Mouse (Mus musculus) cerebellum, postnatal 10 days (tissue): Measurements from ENCODE around the gene Fbxo9.
"Not testable (repeated sequence)": the region's sequence is repeated elsewhere in the genome, so short reads cannot be mapped to it uniquely, and the experiment has no call there.

Experiments
- DNase-seq, 2 experiments: peaks; one replicate each; pipeline ENCODE4 v3.0.0; 2021; ENCODE audit warnings: mixed read lengths in 2 of 2

Gene Fbxo9

DNA sequence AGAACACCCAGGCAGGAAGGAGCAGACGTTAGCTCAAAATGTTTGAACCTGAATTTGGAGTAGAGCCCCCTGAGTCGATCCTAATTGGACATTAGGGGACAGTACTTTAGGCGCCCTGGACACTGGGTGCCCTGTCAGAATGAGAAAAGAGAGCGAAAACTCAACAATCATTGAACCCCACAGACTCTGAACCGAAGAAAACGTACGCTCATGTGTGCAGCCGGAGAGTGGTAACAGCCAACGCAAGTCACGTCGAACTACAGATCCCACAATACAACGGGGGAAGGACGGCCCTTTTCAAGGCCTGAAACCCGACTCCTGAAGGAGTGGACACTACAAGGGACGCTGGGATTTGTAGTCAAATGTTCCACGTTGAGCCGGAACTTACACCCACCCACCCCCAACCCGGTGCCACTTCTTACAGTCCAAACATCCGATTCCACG is at the start of gene Fbxo9, which contains the start of gene Ick:
Gene Fbxo9, minus strand, starts transcription at position 270 of the 444 bp plus-strand sequence.
Gene Ick, plus strand, starts transcription at position 397 of the 444 bp plus-strand sequence.
- DNase-seq = peak; percentile 92 to 93

DNA sequence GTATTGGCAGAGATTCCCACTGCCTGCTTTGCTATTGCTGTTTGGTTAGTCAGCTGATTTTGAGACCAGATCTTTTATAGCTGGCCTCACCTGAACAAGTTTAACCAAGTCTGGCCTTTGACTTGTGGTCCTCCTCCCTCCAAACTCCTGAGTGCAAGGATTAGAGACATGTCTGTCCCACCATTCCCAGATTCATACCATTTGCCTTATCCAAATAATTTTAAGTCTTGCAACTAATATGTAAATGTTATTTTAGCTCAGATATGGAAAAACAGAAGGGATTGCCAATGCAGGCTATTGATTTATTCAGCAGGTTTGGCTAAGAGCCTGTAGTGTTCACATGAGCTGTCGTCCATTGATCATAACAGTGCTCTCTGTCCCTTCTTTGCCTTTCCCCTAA is 48.4 kb upstream of the Fbxo9 start:
- no peak for DNase-seq

DNA sequence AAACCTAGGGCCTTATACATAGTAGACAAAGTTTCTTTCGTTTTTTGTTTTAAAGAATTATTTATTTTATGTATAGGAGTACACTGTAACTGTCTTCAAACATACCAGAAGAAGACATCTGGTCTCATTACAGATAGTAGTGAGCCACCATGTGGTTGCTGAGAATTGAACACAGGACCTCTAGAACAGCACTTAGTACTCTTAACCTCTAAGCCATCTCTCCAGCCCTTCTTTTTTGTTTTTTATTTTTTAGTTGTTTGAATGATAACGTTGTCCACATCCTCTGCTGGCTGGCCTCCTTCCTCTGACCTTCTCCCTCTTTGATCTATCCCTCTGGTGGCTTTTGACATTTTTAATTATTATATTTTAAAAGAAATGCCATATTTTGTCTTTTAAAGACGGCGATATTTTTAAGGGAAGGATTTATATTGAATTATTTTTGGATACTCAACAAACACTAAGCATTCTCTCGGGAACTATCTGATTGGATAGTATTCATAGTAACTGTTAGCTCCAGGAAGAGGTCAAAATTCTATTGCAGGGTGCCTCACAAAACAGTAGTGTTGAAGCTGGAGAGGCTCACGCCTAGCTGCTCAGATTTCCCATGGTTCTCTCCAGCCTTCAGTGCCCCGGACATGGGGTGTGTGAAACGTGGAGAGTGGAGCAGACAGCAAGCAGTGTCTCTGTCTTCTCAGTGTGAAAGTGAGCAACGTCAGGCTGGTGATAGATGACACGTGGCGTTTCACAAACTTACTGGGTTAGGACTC is 45.5 kb upstream of the Fbxo9 start:
- DNase-seq = no peak

DNA sequence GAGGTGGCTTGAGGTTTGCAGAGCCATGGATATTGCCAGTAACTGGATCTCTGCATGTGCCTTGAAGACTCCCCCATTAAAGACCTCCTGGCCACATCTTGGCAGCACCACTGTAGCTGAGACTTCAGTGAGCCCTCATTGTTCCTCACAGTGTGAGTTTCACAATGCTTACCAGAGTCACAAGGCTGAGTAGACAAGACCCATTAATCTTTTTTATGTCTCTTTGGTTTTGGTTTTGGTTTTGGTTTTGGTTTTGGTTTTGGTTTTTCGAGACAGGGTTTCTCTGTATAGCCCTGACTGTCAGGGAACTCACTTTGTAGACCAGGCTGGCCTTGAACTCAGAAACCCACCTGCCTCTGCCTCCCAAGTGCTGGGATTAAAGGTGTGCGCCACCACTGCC is 40.9 kb upstream of the Fbxo9 start:
- DNase-seq = not testable (repeated sequence)

DNA sequence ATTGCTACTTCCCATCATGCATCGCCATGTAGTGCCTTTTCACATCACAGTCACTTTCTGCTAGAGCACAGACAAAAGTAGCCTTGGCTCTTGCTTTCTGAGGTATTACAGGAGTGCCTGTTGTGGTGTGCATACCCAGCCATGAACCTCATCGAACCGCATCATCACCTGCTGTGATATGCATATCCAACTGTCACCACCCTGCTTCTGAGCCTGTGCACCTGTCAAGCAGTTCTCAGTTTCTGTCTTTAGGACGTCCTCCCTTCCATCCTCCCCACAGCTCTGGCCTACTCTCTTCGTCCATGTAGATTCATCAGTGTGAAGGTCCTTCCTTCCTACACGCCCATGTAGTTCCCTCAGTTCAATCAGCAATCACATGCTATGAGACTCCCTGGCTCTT is 39.3 kb upstream of the Fbxo9 start:
- DNase-seq = no peak

DNA sequence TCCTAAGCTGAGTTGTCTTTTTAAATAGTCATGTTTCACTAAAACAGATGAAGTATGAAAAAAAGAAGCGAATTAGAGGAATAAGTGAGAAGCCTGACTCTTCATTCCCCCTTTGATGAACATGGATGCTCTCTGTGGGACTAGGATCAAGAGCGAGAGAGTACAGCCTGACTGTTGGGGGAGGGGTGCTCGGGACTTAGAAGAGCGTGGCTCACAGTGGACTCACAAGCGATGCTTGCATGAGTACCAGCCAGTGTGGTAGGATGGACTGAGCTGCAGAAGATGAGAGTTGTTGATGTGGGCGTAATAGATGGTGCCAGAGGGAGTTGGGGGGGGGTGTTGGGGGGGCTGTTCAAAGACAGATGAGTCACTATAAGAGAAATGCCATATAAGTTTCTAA is 37.8 kb upstream of the Fbxo9 start:
- DNase-seq = peak; percentile 24 to 30

DNA sequence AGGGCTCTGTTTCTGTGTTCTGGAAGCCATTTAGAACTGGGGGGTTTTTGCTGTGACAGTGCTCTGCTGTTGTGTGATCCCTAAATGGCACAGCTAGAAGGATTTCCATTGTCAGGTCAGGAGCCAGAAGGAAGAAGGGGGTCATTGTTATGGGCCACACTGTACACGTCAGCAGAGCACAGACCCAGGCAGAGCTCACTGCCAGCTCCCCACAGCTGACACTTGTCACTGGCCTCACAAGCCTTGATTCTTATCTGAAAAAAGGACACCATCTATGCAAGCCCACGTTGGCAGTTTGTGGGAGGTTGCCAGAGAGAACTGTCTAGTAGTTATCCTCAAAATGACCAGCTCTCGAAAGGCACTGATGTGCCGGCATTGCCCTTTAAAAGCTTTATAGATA is 37.2 kb upstream of the Fbxo9 start:
- peak in 1 of 2 experiments; percentile 24 for DNase-seq

DNA sequence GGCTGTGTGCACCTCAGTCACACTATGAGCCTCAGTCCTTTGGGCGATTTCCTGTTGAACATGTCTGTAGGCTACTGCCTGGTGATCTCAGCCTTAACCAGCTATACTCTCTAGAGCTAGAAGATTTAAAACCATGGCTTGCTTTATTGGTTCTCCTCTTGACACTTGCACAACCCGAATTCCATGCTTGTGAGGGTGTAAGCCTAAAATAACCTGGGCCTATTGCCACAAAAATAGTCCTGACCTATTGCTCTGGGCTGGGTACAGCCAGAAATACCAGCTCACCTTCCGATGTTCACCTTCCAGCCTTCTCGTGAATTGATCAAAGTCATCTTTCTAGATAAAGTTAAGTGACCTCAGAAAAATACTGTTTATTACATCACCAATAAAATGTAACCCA is 30.6 kb upstream of the Fbxo9 start:
- no peak for DNase-seq

DNA sequence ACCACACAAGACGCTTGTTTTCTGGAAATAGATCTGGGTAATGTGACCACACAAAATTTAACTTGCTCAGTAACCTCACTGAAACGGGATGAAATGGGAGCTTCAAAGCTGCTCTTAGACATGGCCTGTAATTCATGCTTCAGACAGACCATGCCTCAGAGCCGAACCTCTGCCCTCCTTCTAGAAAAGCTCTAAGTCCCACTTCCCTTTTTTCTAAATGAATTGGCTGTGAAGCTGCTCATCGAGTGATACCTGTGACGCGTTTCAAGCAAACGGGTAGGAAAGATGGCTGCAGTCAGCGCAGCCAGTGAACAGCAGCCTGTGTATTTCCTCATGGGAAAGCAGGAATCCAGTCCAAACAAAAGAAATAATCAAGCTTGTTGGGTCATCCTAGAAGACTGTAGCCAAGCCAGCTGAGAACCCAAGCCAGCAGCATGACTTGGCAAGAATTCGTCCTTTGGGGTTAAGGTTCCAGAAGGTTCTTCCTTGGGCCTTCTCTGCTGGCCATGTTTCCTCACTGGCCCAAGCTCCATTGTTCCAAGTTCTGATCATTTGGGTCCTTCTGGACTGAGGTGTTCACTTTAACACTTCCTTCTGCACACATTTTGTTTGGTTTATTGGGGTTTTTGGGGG is 29.3 kb upstream of the Fbxo9 start:
- peak in 1 of 2 experiments; percentile 47 for DNase-seq

DNA sequence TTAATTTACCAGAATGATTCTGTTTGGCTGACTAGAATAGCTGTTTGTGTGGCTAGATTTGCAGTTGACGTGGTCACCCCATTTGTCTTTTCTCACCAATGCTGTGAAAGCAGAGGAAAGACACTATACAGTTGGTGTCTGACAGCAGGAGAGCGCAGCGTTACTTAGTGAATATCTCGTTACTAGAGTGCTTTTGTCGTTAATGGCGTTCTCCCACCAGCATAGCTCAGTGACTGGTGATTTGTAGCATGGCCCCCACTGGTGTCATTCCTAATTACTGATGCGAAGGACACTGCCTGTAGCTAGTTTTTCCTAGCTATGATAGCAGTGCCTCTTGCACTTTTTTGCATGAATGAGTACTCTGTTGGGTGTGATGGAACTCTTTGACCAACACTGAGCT is 26.8 kb upstream of the Fbxo9 start:
- no peak for DNase-seq

DNA sequence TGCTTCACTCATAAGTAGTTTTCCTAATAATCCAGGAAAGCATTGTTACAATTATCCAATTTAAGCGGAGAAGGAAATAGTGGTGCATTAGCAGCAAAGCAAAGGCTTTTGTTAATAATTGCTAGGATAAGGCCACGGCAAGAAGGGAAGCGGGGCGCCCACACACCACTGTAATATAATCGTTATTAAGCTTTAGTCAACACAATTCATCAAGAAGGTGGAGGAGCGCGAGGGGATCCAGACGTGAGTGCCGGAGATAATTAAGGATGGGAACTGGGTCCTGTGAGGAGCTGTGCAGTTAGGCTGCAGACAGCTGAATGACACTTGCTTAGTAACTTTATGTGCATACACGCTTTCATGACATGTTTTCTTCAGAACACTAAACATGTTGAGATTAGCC is 17.8 kb upstream of the Fbxo9 start:
- no peak for DNase-seq

DNA sequence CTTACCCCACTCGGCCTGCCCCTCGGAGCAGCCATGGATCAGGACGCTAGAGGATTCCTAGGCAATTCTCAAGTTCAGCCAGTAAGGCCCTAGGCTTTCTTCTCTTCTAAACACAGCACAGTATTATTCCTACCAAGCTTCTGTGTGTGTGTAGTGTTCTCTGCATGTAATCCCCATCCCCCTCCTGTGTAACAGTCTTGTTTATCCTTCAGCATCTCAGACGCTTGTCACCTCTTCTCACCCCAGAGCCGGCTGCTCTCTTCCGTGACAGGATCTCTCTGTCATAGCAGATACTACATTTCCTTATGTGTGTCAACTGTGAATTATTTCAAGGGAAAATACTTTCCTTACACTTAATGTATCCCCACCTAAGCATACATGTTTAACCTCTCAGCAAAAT is 17.1 kb upstream of the Fbxo9 start:
- no peak for DNase-seq

DNA sequence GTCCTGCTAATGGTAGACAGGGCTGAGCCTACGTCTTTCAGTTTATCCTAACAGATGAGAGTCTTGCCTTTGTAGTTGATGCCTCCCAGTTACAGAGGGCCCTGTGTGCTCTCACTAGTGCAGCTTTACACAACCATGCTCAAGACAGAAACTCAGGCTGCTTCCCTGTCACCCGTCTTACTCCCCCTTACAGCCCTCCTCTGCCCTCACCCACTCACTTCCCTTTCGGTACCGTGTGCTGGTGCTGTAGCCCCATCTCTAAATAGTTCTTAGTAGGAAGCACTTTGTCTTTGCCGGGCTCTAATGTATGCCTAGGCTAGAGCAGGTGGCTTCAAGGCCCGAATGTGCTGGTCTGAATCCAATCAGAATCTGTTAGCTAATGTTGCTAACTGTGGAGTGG is 15.4 kb upstream of the Fbxo9 start:
- no peak for DNase-seq

GRCm38 (mm10) chr9:78122939-78123712 is 14.3 kb upstream of the Fbxo9 start:
- DNase-seq = no peak

DNA sequence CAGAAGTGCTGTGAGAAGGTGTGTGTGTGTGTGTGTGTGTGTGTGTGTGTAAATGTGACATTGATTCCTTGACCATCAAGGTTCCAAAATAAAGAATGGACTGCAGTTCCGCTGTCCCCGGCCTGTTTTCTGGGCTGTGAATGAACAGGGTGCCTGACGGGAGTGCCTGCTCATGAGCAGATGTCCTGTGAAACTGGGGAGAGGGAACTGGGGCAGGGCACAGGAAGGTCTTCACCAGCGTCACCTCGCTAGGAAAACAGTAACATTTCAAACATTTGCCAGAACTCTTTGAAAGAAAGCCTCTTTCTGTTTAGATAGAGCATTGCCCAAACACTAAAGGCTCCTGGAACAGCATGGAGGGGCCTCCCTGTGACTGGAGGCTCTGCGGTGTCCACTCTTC is 13.1 kb upstream of the Fbxo9 start:
- DNase-seq = no peak

DNA sequence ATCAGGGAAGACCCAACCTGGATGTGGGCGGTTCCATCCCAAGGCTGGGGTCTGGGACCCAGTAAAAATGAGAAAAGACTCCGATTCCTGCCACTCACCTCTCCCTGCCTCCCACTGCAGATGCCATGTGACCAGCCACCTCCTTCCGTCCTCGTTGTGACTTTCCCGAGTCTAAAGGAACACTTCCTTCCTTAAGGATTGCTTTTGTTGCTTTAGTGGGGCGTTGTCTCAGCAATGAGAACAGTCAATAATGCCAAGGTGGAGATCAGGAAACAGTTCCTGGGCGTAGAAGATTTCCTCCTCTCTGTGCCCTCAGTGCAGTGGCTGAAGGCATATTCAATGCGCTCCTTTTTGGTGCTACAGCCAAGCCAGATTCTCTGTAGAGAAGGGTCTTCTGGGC is 12.5 kb upstream of the Fbxo9 start:
- no peak for DNase-seq

- no peak for DNase-seq
These were observed 8.8 kb upstream of the Fbxo9 start for GRCm38 (mm10) chr9:78117690-78118089.

- no peak for DNase-seq
These were observed 6.9 kb upstream of the Fbxo9 start for GRCm38 (mm10) chr9:78115746-78116145.

DNA sequence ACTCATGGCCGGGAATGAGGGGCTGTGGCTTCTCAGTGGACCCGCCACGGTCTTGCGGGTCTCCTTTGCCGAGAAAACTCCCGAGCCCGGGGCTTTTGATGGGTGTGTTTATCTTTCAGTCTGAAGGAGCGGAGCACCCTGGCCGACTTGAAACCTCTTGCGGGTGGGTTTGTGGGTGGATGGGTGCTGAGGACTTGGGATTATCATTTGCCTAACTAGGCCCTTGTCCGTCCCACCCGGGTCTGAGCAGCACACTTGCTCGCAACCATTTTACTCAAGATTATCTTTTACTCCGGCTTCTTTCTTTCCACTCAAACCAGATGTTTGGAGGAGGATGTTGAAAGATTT is 4.6 kb upstream of the Fbxo9 start:
- DNase-seq = no peak

- peak; percentile 97 for DNase-seq
These were observed 4.1 kb upstream of the Fbxo9 start for GRCm38 (mm10) chr9:78112770-78113537.

DNA sequence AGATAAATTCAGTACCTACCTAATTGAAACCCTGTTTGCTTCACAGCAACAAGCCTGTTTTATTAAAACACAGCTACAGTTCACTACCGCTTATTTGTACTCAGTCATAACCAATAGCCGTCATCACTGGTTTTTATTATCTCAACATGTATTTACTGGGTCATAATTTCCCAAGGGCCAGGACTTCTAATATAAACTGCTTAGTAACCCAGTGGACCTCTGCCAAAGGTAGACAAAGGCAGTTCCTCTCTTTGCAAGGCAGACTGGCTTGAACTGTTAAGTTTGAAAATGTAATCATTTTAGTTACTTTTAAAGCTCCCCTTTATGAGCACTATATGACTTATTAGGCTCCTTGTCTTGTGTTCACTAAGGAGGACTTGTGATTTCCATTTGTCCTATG is 2.6 kb upstream of the Fbxo9 start:
- DNase-seq = no peak

- peak; percentile 35 to 57 for DNase-seq
These were observed 791 bp upstream of the Fbxo9 start for GRCm38 (mm10) chr9:78109656-78110055.
